Comparison of ENCODE assay signal across 21 mouse cellular contexts in genomic region chr2:153750363-153750762, GRCm38 (mm10). TPM values are rescaled to one million over a fixed set of nuclear protein-coding genes. Genes with fewer than 3 reads are reported as not detected.
DNase-seq lines count a peak whose midpoint lies in the region; ATAC-seq and TF ChIP-seq lines count a peak whose summit lies in the region.
"Had no signal": no experiment of that assay in that cellular context is flagged by ENCODE, and none has a peak within 500 bp of the region (broad histone marks: within the 10 kb centered on the region; RNA-seq: fewer than 3 reads in every experiment).

No protein-coding gene starts in this region.

- no peak for TF ChIP-seq POLR2A in heart, adult 2 months (IDR thresholded peaks at IDR 0.05; ENCODE audit: insufficient read depth, low read depth, low read length)

- no peak overlapping the region for H3K4me3 ChIP-seq in heart, adult 2 months
- no peak overlapping the region for H3K4me3 ChIP-seq in hindbrain, postnatal 0 days (ENCODE audit: low read length)
- no peak overlapping the region for H3K4me3 ChIP-seq in midbrain, embryonic 10.5 days
- H3K4me3 ChIP-seq: embryonic facial prominence, embryonic 12.5 days; hindbrain, embryonic 15.5 days; liver, embryonic 15.5 days; midbrain, embryonic 13.5 days had no signal

- H3K9ac ChIP-seq in heart, adult 2 months (ENCODE audit: low read depth, low read length): no peak overlapping the region
- H3K9ac ChIP-seq in hindbrain, postnatal 0 days (replicated peaks; ENCODE audit: low read length): no peak overlapping the region
- H3K9ac ChIP-seq: embryonic facial prominence, embryonic 12.5 days; hindbrain, embryonic 15.5 days; liver, embryonic 15.5 days; midbrain, embryonic 13.5 days had no signal

- no peak for TF ChIP-seq CTCF in heart, adult 2 months (IDR thresholded peaks at IDR 0.05)
- TF ChIP-seq CTCF in hindbrain, postnatal 0 days (IDR thresholded peaks at IDR 0.05; ENCODE audit: low read depth): no peak

- H3K36me3 ChIP-seq in heart, adult 2 months (ENCODE audit: control insufficient read depth, insufficient read depth, low read length): peaks cover 21% of the 10 kb centered on the region
- no peaks in the 10 kb centered on the region for H3K36me3 ChIP-seq in hindbrain, postnatal 0 days (ENCODE audit: insufficient read depth, low read length)
- peaks cover 78% of the 10 kb centered on the region for H3K36me3 ChIP-seq in midbrain, embryonic 10.5 days

- H3K4me2 ChIP-seq in hindbrain, postnatal 0 days (ENCODE audit: low read depth, low read length): no peak overlapping the region
- H3K4me2 ChIP-seq: embryonic facial prominence, embryonic 12.5 days; hindbrain, embryonic 15.5 days; liver, embryonic 15.5 days; midbrain, embryonic 13.5 days had no signal

- no peak for ATAC-seq in hindbrain, postnatal 0 days
- ATAC-seq: midbrain, embryonic 13.5 days; Patski had no signal

- H3K79me2 ChIP-seq in heart, adult 2 months (replicated peaks; ENCODE audit: control insufficient read depth, insufficient read depth, low read length): peaks cover 1% of the 10 kb centered on the region

- peaks cover 6% of the 10 kb centered on the region for H3K4me1 ChIP-seq in heart, adult 2 months (ENCODE audit: control insufficient read depth, insufficient read depth, low read length)
- no peaks in the 10 kb centered on the region for H3K4me1 ChIP-seq in hindbrain, postnatal 0 days (ENCODE audit: insufficient read depth, low read length)
- H3K4me1 ChIP-seq in midbrain, embryonic 10.5 days: no peaks in the 10 kb centered on the region

- no peak for DNase-seq in heart, adult 2 months
- DNase-seq in heart, postnatal 25 days (ENCODE audit: low spot score): no peak
- DNase-seq in kidney, postnatal 10 days: peak; percentile 17
- no peak for DNase-seq in kidney, postnatal 14 days
- peak; percentile 15 for DNase-seq in MN1 (ENCODE audit: low spot score)
- DNase-seq in fibroblast of lung, adult 2 months (ENCODE audit: low read depth): peak; percentile 6
- DNase-seq in hindbrain, postnatal 0 days (ENCODE audit: low spot score): no peak
- no peak for DNase-seq in midbrain, embryonic 10.5 days (ENCODE audit: low spot score)
- DNase-seq: cerebellum, adult 18-20 months; kidney, adult 11 months; kidney, postnatal 4 days; layer of hippocampus, postnatal 36 days; thymus, postnatal 14 days had no signal

- intact Hi-C loops in heart, adult 2 months (cut with DNase I): no loop called here
- intact Hi-C loops in heart, postnatal 25 days (cut with DNase I): no loop called here

- no peak for TF ChIP-seq EP300 in heart, adult 2 months (IDR thresholded peaks at IDR 0.05; ENCODE audit: insufficient read depth, low read depth, low read length)

- H3K9me3 ChIP-seq in hindbrain, postnatal 0 days (ENCODE audit: low read length): no peaks in the 10 kb centered on the region
- H3K9me3 ChIP-seq in midbrain, embryonic 10.5 days (replicated peaks): no peaks in the 10 kb centered on the region
- H3K9me3 ChIP-seq: embryonic facial prominence, embryonic 12.5 days; hindbrain, embryonic 15.5 days; liver, embryonic 15.5 days; midbrain, embryonic 13.5 days had no signal

- peak overlapping the region; percentile 32 for H3K27ac ChIP-seq in heart, adult 2 months
- no peak overlapping the region for H3K27ac ChIP-seq in hindbrain, postnatal 0 days
- H3K27ac ChIP-seq in midbrain, embryonic 10.5 days (replicated peaks): no peak overlapping the region
- H3K27ac ChIP-seq: embryonic facial prominence, embryonic 12.5 days; hindbrain, embryonic 15.5 days; liver, embryonic 15.5 days; midbrain, embryonic 13.5 days had no signal

- WGBS in heart, adult 2 months: 25% methylated on average over 2 of the region's 2 CpGs
- 66% methylated on average over 2 of the region's 2 CpGs for whole genome bisulfite sequencing in hindbrain, postnatal 0 days
- WGBS in midbrain, embryonic 10.5 days: 98% methylated on average over 2 of the region's 2 CpGs

- no peaks in the 10 kb centered on the region for H3K27me3 ChIP-seq in heart, adult 2 months (ENCODE audit: control insufficient read depth, insufficient read depth, low read length)
- no peaks in the 10 kb centered on the region for H3K27me3 ChIP-seq in hindbrain, postnatal 0 days (ENCODE audit: insufficient read depth, low read length)
- H3K27me3 ChIP-seq in midbrain, embryonic 10.5 days (ENCODE audit: low read depth, poor library complexity, severe bottlenecking): no peaks in the 10 kb centered on the region
- H3K27me3 ChIP-seq: embryonic facial prominence, embryonic 12.5 days; hindbrain, embryonic 15.5 days; liver, embryonic 15.5 days; midbrain, embryonic 13.5 days; Patski had no signal

RNA-seq across cellular contexts. Expression of gene Mapre1, which starts 9.3 kb away (rescaled TPM):
- 10 to 100 TPM; 49.6 to 50.4 TPM for total RNA-seq in heart, adult 2 months (2021)
- 7.0 and 14.7 TPM in 2 replicates for polyA plus RNA-seq in heart, adult 2 months (2012; rRNA removed)
- total RNA-seq in heart, postnatal 25 days (2021): 10 to 100 TPM; 57.8 to 60.0 TPM
- total RNA-seq in hindbrain, postnatal 0 days (2014; rRNA removed): 75.0 and 82.8 TPM in 2 replicates
- 354 and 355 TPM in 2 replicates for polyA plus RNA-seq in hindbrain, postnatal 0 days (2015; fragmentation: Nextera tagmentation; extraction: Ambion mirVana)
- polyA plus RNA-seq in midbrain, embryonic 10.5 days (2016; fragmentation: Nextera tagmentation; extraction: Ambion mirVana): 341 and 354 TPM in 2 replicates

RNA-seq across cellular contexts. Expression of gene Efcab8, which starts 29.4 kb away (rescaled TPM):
- not detected for total RNA-seq in heart, adult 2 months (2021)
- polyA plus RNA-seq in heart, adult 2 months (2012; rRNA removed): 0.06 and 0.10 TPM in 2 replicates
- total RNA-seq in heart, postnatal 25 days (2021): not detected
- total RNA-seq in hindbrain, postnatal 0 days (2014; rRNA removed): not detected in 2 replicates
- polyA plus RNA-seq in hindbrain, postnatal 0 days (2015; fragmentation: Nextera tagmentation; extraction: Ambion mirVana): 0.04 TPM in 1 of 2 replicates, not detected in the other
- polyA plus RNA-seq in midbrain, embryonic 10.5 days (2016; fragmentation: Nextera tagmentation; extraction: Ambion mirVana): not detected in 2 replicates
- polyA plus RNA-seq: forebrain, embryonic 11.5 days; hindbrain, embryonic 15.5 days; midbrain, embryonic 13.5 days had no signal

RNA-seq across cellular contexts. Expression of gene Dnmt3c, which starts 53.9 kb away (rescaled TPM):
- not detected for total RNA-seq in heart, adult 2 months (2021)
- not detected in 2 replicates for polyA plus RNA-seq in heart, adult 2 months (2012; rRNA removed)
- total RNA-seq in heart, postnatal 25 days (2021): not detected
- not detected in 2 replicates for total RNA-seq in hindbrain, postnatal 0 days (2014; rRNA removed)
- 0.10 TPM in 1 of 2 replicates, not detected in the other for polyA plus RNA-seq in hindbrain, postnatal 0 days (2015; fragmentation: Nextera tagmentation; extraction: Ambion mirVana)
- 0.06 TPM in 1 of 2 replicates, not detected in the other for polyA plus RNA-seq in midbrain, embryonic 10.5 days (2016; fragmentation: Nextera tagmentation; extraction: Ambion mirVana)
- total RNA-seq: layer of hippocampus, postnatal 36 days; left cerebral cortex, postnatal 36 days had no signal
- polyA plus RNA-seq: embryonic facial prominence, embryonic 12.5 days; forebrain, embryonic 11.5 days; gonadal fat pad, adult 2 months had no signal

Comparison
In these comparisons a context has a peak if more than half of its experiments do, and no peak if none do; other contexts are left out.
1. DNase-seq: peak in kidney, postnatal 10 days (single experiment), MN1 (single experiment) and fibroblast of lung, adult 2 months (single experiment); none in heart, adult 2 months (0 of 2), heart, postnatal 25 days (single experiment), kidney, postnatal 14 days (single experiment), hindbrain, postnatal 0 days (single experiment) and midbrain, embryonic 10.5 days (single experiment).